Mouse (Mus musculus): ENCODE results near the gene Npr1. TPM values are rescaled to one million over a fixed set of nuclear protein-coding genes. Genes with fewer than 3 reads are reported as not detected.

Npr1 gene
- polyA plus RNA-seq, 1 experiment from 2014 or later: 2.1 TPM

- Histone ChIP-seq H3K27me3 (replicated peaks; ENCODE audit: control insufficient read depth, insufficient read depth, low read length) (no peaks in the 10 kb centered on the region), H3K9me3 (ENCODE audit: control insufficient read depth, low read length) (no peaks in the 10 kb centered on the region), H3K36me3 (ENCODE audit: control insufficient read depth, insufficient read depth) (peaks cover 32% of the 10 kb centered on the region), H3K4me3 (replicated peaks; ENCODE audit: low read length) (no peak overlapping the region), H3K9ac (replicated peaks; ENCODE audit: low read depth, low read length) (no peak overlapping the region), H3K27ac (ENCODE audit: low read length) (no peak overlapping the region), H3K4me1 (replicated peaks; ENCODE audit: control insufficient read depth, insufficient read depth, low read length) (peaks cover 7% of the 10 kb centered on the region), H3K4me2 (ENCODE audit: low read length) (no peak overlapping the region)
- no peak for ATAC-seq
- 91% methylated on average over 6 of the region's 6 CpGs for WGBS
Measured at GRCm38 (mm10) chr3:90488576-90488975, 22.9 kb upstream of the Npr1 start.

- H3K27me3 ChIP-seq (replicated peaks; ENCODE audit: control insufficient read depth, insufficient read depth, low read length): no peaks in the 10 kb centered on the region
- H3K4me1 ChIP-seq (replicated peaks; ENCODE audit: control insufficient read depth, insufficient read depth, low read length): peaks cover 7% of the 10 kb centered on the region
- no peaks in the 10 kb centered on the region for H3K9me3 ChIP-seq (ENCODE audit: control insufficient read depth, low read length)
- peaks cover 41% of the 10 kb centered on the region for H3K36me3 ChIP-seq (ENCODE audit: control insufficient read depth, insufficient read depth)
- 84% methylated on average over 5 of the region's 5 CpGs for whole genome bisulfite sequencing
- no peak overlapping the region for H3K4me3 ChIP-seq (replicated peaks; ENCODE audit: low read length)
- no peak overlapping the region for H3K27ac ChIP-seq (ENCODE audit: low read length)
- no peak overlapping the region for H3K4me2 ChIP-seq (ENCODE audit: low read length)
- ATAC-seq: no peak
- H3K9ac ChIP-seq (replicated peaks; ENCODE audit: low read depth, low read length): no peak overlapping the region
Measured at GRCm38 (mm10) chr3:90486998-90487397, 21.3 kb upstream of the Npr1 start.

GRCm38 (mm10) chr3:90475831-90476611 is 10.4 kb upstream of the Npr1 start, which contains the start of gene Ilf2:
Gene Ilf2, plus strand, starts transcription at chr3:90476126.
- Histone ChIP-seq H3K4me2 (ENCODE audit: low read length) (peak within 1 kb of the TSS; percentile 82), H3K27me3 (replicated peaks; ENCODE audit: control insufficient read depth, insufficient read depth, low read length) (no peaks in the 10 kb centered on the region), H3K4me1 (replicated peaks; ENCODE audit: control insufficient read depth, insufficient read depth, low read length) (peaks cover 12% of the 10 kb centered on the region), H3K36me3 (ENCODE audit: control insufficient read depth, insufficient read depth) (peaks cover 22% of the 10 kb centered on the region), H3K27ac (ENCODE audit: low read length) (peak within 1 kb of the TSS; percentile 97), H3K4me3 (replicated peaks; ENCODE audit: low read length) (peak within 1 kb of the TSS; percentile 94), H3K9ac (replicated peaks; ENCODE audit: low read depth, low read length) (peak within 1 kb of the TSS; percentile 97), H3K9me3 (ENCODE audit: control insufficient read depth, low read length) (no peaks in the 10 kb centered on the region)
- peak; percentile 99 for ATAC-seq
- WGBS: under 1% methylated on average over 45 of the region's 45 CpGs

GRCm38 (mm10) chr3:90475151-90475830 is 9.6 kb upstream of the Npr1 start:
- Histone ChIP-seq H3K4me2 (ENCODE audit: low read length) (peak overlapping the region; percentile 43), H3K9me3 (ENCODE audit: control insufficient read depth, low read length) (no peaks in the 10 kb centered on the region), H3K9ac (replicated peaks; ENCODE audit: low read depth, low read length) (no peak overlapping the region), H3K4me3 (replicated peaks; ENCODE audit: low read length) (peak overlapping the region; percentile 41), H3K4me1 (replicated peaks; ENCODE audit: control insufficient read depth, insufficient read depth, low read length) (peaks cover 12% of the 10 kb centered on the region), H3K36me3 (ENCODE audit: control insufficient read depth, insufficient read depth) (peaks cover 15% of the 10 kb centered on the region; the same call in 1 of the 2 replicates), H3K27ac (ENCODE audit: low read length) (no peak overlapping the region), H3K27me3 (replicated peaks; ENCODE audit: control insufficient read depth, insufficient read depth, low read length) (no peaks in the 10 kb centered on the region)
- ATAC-seq: peak; percentile 8
- WGBS: 40% methylated on average over 15 of the region's 16 CpGs

- WGBS: 24% methylated on average over 3 of the region's 3 CpGs
- H3K4me3 ChIP-seq (replicated peaks; ENCODE audit: low read length): no peak overlapping the region
- H3K4me1 ChIP-seq (replicated peaks; ENCODE audit: control insufficient read depth, insufficient read depth, low read length): peaks cover 5% of the 10 kb centered on the region
- no peak overlapping the region for H3K4me2 ChIP-seq (ENCODE audit: low read length)
- H3K9me3 ChIP-seq (ENCODE audit: control insufficient read depth, low read length): no peaks in the 10 kb centered on the region
- H3K36me3 ChIP-seq (ENCODE audit: control insufficient read depth, insufficient read depth): no peaks in the 10 kb centered on the region
- H3K27me3 ChIP-seq (replicated peaks; ENCODE audit: control insufficient read depth, insufficient read depth, low read length): 0 out of 2 replicates have a peak, but pooled peaks cover 2% of the 10 kb centered on the region
- ATAC-seq: no peak
- H3K9ac ChIP-seq (replicated peaks; ENCODE audit: low read depth, low read length): no peak overlapping the region
- no peak overlapping the region for H3K27ac ChIP-seq (ENCODE audit: low read length)
Measured at GRCm38 (mm10) chr3:90472213-90472612, 6.5 kb upstream of the Npr1 start.

GRCm38 (mm10) chr3:90467618-90468300 is 2.1 kb upstream of the Npr1 start:
- H3K4me1 ChIP-seq (replicated peaks; ENCODE audit: control insufficient read depth, insufficient read depth, low read length): peaks cover 18% of the 10 kb centered on the region
- 94% methylated on average over 10 of the region's 10 CpGs for WGBS
- H3K27ac ChIP-seq (ENCODE audit: low read length): no peak overlapping the region
- no peaks in the 10 kb centered on the region for H3K9me3 ChIP-seq (ENCODE audit: control insufficient read depth, low read length)
- H3K36me3 ChIP-seq (ENCODE audit: control insufficient read depth, insufficient read depth): no peaks in the 10 kb centered on the region
- H3K4me3 ChIP-seq (replicated peaks; ENCODE audit: low read length): no peak overlapping the region
- H3K27me3 ChIP-seq (replicated peaks; ENCODE audit: control insufficient read depth, insufficient read depth, low read length): peaks cover 32% of the 10 kb centered on the region
- no peak overlapping the region for H3K9ac ChIP-seq (replicated peaks; ENCODE audit: low read depth, low read length)
- H3K4me2 ChIP-seq (ENCODE audit: low read length): no peak overlapping the region
- no peak for ATAC-seq

- H3K9me3 ChIP-seq (ENCODE audit: control insufficient read depth, low read length): no peaks in the 10 kb centered on the region
- peak overlapping the region; percentile 99 for H3K4me2 ChIP-seq (ENCODE audit: low read length)
- H3K27me3 ChIP-seq (replicated peaks; ENCODE audit: control insufficient read depth, insufficient read depth, low read length): peaks cover 39% of the 10 kb centered on the region
- peaks cover 18% of the 10 kb centered on the region for H3K4me1 ChIP-seq (replicated peaks; ENCODE audit: control insufficient read depth, insufficient read depth, low read length)
- no peak overlapping the region for H3K27ac ChIP-seq (ENCODE audit: low read length)
- WGBS: 0% methylated on average over 15 of the region's 15 CpGs
- ATAC-seq: peak; percentile 34; the same call in 1 of the 2 replicates
- no peaks in the 10 kb centered on the region for H3K36me3 ChIP-seq (ENCODE audit: control insufficient read depth, insufficient read depth)
- peak overlapping the region; percentile 50 for H3K4me3 ChIP-seq (replicated peaks; ENCODE audit: low read length)
- peak overlapping the region; percentile 44 for H3K9ac ChIP-seq (replicated peaks; ENCODE audit: low read depth, low read length)
Measured at GRCm38 (mm10) chr3:90466311-90466766, 673 bp upstream of the Npr1 start.

GRCm38 (mm10) chr3:90465081-90465685 is 483 bp downstream of the Npr1 start:
- Histone ChIP-seq H3K27me3 (replicated peaks; ENCODE audit: control insufficient read depth, insufficient read depth, low read length) (peaks cover 39% of the 10 kb centered on the region), H3K27ac (ENCODE audit: low read length) (no peak overlapping the region), H3K4me2 (ENCODE audit: low read length) (peak overlapping the region; percentile 99), H3K9me3 (ENCODE audit: control insufficient read depth, low read length) (no peaks in the 10 kb centered on the region), H3K9ac (replicated peaks; ENCODE audit: low read depth, low read length) (peak overlapping the region; percentile 44), H3K36me3 (ENCODE audit: control insufficient read depth, insufficient read depth) (no peaks in the 10 kb centered on the region), H3K4me3 (replicated peaks; ENCODE audit: low read length) (peak overlapping the region; percentile 50), H3K4me1 (replicated peaks; ENCODE audit: control insufficient read depth, insufficient read depth, low read length) (peaks cover 18% of the 10 kb centered on the region)
- peak; percentile 30 for ATAC-seq
- under 1% methylated on average over 75 of the region's 75 CpGs for WGBS
